Comparison of ENCODE assay signal across 23 mouse cellular contexts in the genomic region with DNA sequence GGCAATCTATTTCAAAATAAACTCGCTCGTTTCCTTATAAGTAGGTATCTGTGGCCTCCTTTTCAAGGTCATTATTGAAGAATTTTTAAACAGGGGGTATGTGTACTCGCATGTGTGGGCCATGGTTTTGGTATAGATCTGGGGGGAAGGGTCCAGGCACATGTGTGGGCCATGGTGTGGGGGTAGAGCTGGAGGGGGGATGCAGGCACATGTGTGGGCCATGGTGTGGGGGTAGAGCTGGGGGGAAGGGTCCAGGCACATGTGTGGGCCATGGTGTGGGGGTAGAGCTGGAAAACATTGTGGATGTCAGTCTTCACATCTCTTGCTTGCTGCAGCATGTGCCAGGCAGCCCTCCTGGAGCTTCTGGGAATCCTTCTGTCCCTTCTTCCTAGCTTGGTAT. TPM values are rescaled to one million over a fixed set of nuclear protein-coding genes. Genes with fewer than 3 reads are reported as not detected.
DNase-seq lines count a peak whose midpoint lies in the region; ATAC-seq and TF ChIP-seq lines count a peak whose summit lies in the region.
"Had no signal": no experiment of that assay in that cellular context is flagged by ENCODE, and none has a peak within 500 bp of the region (broad histone marks: within the 10 kb centered on the region; RNA-seq: fewer than 3 reads in every experiment).

No protein-coding gene starts in this region.

- peaks cover 14% of the 10 kb centered on the region; the same call in 1 of the 2 replicates for H3K4me1 ChIP-seq in embryonic facial prominence, embryonic 13.5 days
- peaks cover 10% of the 10 kb centered on the region; the same call in 1 of the 2 replicates for H3K4me1 ChIP-seq in embryonic facial prominence, embryonic 10.5 days
- no peaks in the 10 kb centered on the region for H3K4me1 ChIP-seq in hindbrain, postnatal 0 days (ENCODE audit: insufficient read depth, low read length)
- H3K4me1 ChIP-seq in hindbrain, embryonic 12.5 days, result no peaks in the 10 kb centered on the region
- no peaks in the 10 kb centered on the region for H3K4me1 ChIP-seq in lung, embryonic 15.5 days
- H3K4me1 ChIP-seq in neural tube, embryonic 13.5 days (replicated peaks), result no peaks in the 10 kb centered on the region
- no peaks in the 10 kb centered on the region for H3K4me1 ChIP-seq in neural tube, embryonic 15.5 days

- H3K36me3 ChIP-seq in embryonic facial prominence, embryonic 13.5 days, result peaks cover 13% of the 10 kb centered on the region
- peaks cover 14% of the 10 kb centered on the region for H3K36me3 ChIP-seq in embryonic facial prominence, embryonic 10.5 days (replicated peaks)
- no peaks in the 10 kb centered on the region for H3K36me3 ChIP-seq in hindbrain, postnatal 0 days (ENCODE audit: insufficient read depth, low read length)
- H3K36me3 ChIP-seq in hindbrain, embryonic 12.5 days, result peaks cover 16% of the 10 kb centered on the region
- no peaks in the 10 kb centered on the region for H3K36me3 ChIP-seq in lung, embryonic 15.5 days
- H3K36me3 ChIP-seq in neural tube, embryonic 13.5 days, result peaks cover 14% of the 10 kb centered on the region
- peaks cover 9% of the 10 kb centered on the region for H3K36me3 ChIP-seq in neural tube, embryonic 15.5 days
- H3K36me3 ChIP-seq: forebrain, embryonic 15.5 days; heart, embryonic 15.5 days had no signal

- 79% methylated on average over 3 of the region's 3 CpGs for WGBS in embryonic facial prominence, embryonic 13.5 days
- 89% methylated on average over 3 of the region's 3 CpGs for WGBS in embryonic facial prominence, embryonic 10.5 days
- 90% methylated on average over 3 of the region's 3 CpGs for WGBS in hindbrain, postnatal 0 days
- WGBS in hindbrain, embryonic 12.5 days, result 89% methylated on average over 3 of the region's 3 CpGs
- 66% methylated on average over 3 of the region's 3 CpGs for WGBS in lung, embryonic 15.5 days
- WGBS in neural tube, embryonic 13.5 days, result 88% methylated on average over 3 of the region's 3 CpGs
- WGBS in neural tube, embryonic 15.5 days, result 91% methylated on average over 3 of the region's 3 CpGs

- ATAC-seq in embryonic facial prominence, embryonic 13.5 days (ENCODE audit: insufficient number of reproducible peaks, insufficient read depth, low FRiP score, low TSS enrichment, low read depth), result 0 out of 2 replicates have a peak, but pooled peaks have one; percentile 52
- ATAC-seq in hindbrain, postnatal 0 days, result 0 out of 2 replicates have a peak, but pooled peaks have one; percentile 35
- ATAC-seq in hindbrain, embryonic 12.5 days (ENCODE audit: low FRiP score), result no peak
- 0 out of 2 replicates have a peak, but pooled peaks have one; percentile 42 for ATAC-seq in lung, embryonic 15.5 days (ENCODE audit: borderline replicate concordance, extremely low read depth, low FRiP score, low TSS enrichment)
- ATAC-seq in neural tube, embryonic 13.5 days (ENCODE audit: low read depth), result no peak
- ATAC-seq in neural tube, embryonic 15.5 days (ENCODE audit: low FRiP score), result no peak
- ATAC-seq: CD4-positive, CD25-positive, alpha-beta regulatory T cell, adult 4 months; forebrain, embryonic 15.5 days had no signal

- no peak for TF ChIP-seq CTCF in hindbrain, postnatal 0 days (IDR thresholded peaks at IDR 0.05; ENCODE audit: low read depth)

- DNase-seq in embryonic facial prominence, embryonic 10.5 days (ENCODE audit: low spot score), result no peak
- no peak for DNase-seq in hindbrain, postnatal 0 days (ENCODE audit: low spot score)
- DNase-seq in lung, postnatal 25 days (ENCODE audit: low spot score), result no peak
- DNase-seq: adrenal gland, adult 8-10 months; adrenal gland, postnatal 36 days; B cell, adult 2 months; cerebellum, adult 2 months; cerebellum, postnatal 10 days; gastrocnemius, postnatal 10 days; heart, adult 2 months; heart, postnatal 14 days had no signal

- H3K27me3 ChIP-seq in embryonic facial prominence, embryonic 13.5 days, result no peaks in the 10 kb centered on the region
- no peaks in the 10 kb centered on the region for H3K27me3 ChIP-seq in embryonic facial prominence, embryonic 10.5 days (replicated peaks; ENCODE audit: low read depth, poor library complexity, severe bottlenecking)
- H3K27me3 ChIP-seq in hindbrain, postnatal 0 days (ENCODE audit: insufficient read depth, low read length), result no peaks in the 10 kb centered on the region
- H3K27me3 ChIP-seq in hindbrain, embryonic 12.5 days, result no peaks in the 10 kb centered on the region
- no peaks in the 10 kb centered on the region for H3K27me3 ChIP-seq in lung, embryonic 15.5 days
- H3K27me3 ChIP-seq in neural tube, embryonic 13.5 days, result no peaks in the 10 kb centered on the region
- no peaks in the 10 kb centered on the region for H3K27me3 ChIP-seq in neural tube, embryonic 15.5 days (replicated peaks)
- H3K27me3 ChIP-seq: forebrain, embryonic 15.5 days; heart, embryonic 15.5 days had no signal

- no peak overlapping the region for H3K4me3 ChIP-seq in embryonic facial prominence, embryonic 13.5 days
- no peak overlapping the region for H3K4me3 ChIP-seq in embryonic facial prominence, embryonic 10.5 days
- H3K4me3 ChIP-seq in hindbrain, postnatal 0 days (ENCODE audit: low read length), result no peak overlapping the region
- no peak overlapping the region for H3K4me3 ChIP-seq in hindbrain, embryonic 12.5 days
- H3K4me3 ChIP-seq in lung, embryonic 15.5 days, result no peak overlapping the region
- H3K4me3 ChIP-seq in neural tube, embryonic 13.5 days, result no peak overlapping the region
- H3K4me3 ChIP-seq in neural tube, embryonic 15.5 days (replicated peaks), result no peak overlapping the region
- H3K4me3 ChIP-seq: forebrain, embryonic 15.5 days; heart, adult 2 months; heart, embryonic 15.5 days had no signal

- H3K27ac ChIP-seq in embryonic facial prominence, embryonic 13.5 days, result no peak overlapping the region
- no peak overlapping the region for H3K27ac ChIP-seq in embryonic facial prominence, embryonic 10.5 days (replicated peaks)
- no peak overlapping the region for H3K27ac ChIP-seq in hindbrain, postnatal 0 days
- no peak overlapping the region for H3K27ac ChIP-seq in hindbrain, embryonic 12.5 days
- H3K27ac ChIP-seq in lung, embryonic 15.5 days, result no peak overlapping the region
- 0 out of 2 replicates have a peak overlapping the region, but pooled peaks have one; percentile 23 for H3K27ac ChIP-seq in neural tube, embryonic 13.5 days (replicated peaks)
- no peak overlapping the region for H3K27ac ChIP-seq in neural tube, embryonic 15.5 days (replicated peaks)
- H3K27ac ChIP-seq: forebrain, embryonic 15.5 days; heart, adult 2 months; heart, embryonic 15.5 days had no signal

- H3K9ac ChIP-seq in embryonic facial prominence, embryonic 13.5 days, result no peak overlapping the region
- H3K9ac ChIP-seq in hindbrain, postnatal 0 days (replicated peaks; ENCODE audit: low read length), result no peak overlapping the region
- H3K9ac ChIP-seq in hindbrain, embryonic 12.5 days, result no peak overlapping the region
- H3K9ac ChIP-seq in lung, embryonic 15.5 days, result no peak overlapping the region
- no peak overlapping the region for H3K9ac ChIP-seq in neural tube, embryonic 13.5 days
- H3K9ac ChIP-seq in neural tube, embryonic 15.5 days (replicated peaks), result no peak overlapping the region
- H3K9ac ChIP-seq: forebrain, embryonic 15.5 days; heart, embryonic 15.5 days had no signal

- no peaks in the 10 kb centered on the region for H3K9me3 ChIP-seq in embryonic facial prominence, embryonic 13.5 days
- H3K9me3 ChIP-seq in embryonic facial prominence, embryonic 10.5 days, result no peaks in the 10 kb centered on the region
- no peaks in the 10 kb centered on the region for H3K9me3 ChIP-seq in hindbrain, postnatal 0 days (ENCODE audit: low read length)
- no peaks in the 10 kb centered on the region for H3K9me3 ChIP-seq in hindbrain, embryonic 12.5 days (replicated peaks)
- H3K9me3 ChIP-seq in lung, embryonic 15.5 days, result no peaks in the 10 kb centered on the region
- no peaks in the 10 kb centered on the region for H3K9me3 ChIP-seq in neural tube, embryonic 13.5 days
- H3K9me3 ChIP-seq in neural tube, embryonic 15.5 days (replicated peaks), result no peaks in the 10 kb centered on the region
- H3K9me3 ChIP-seq: forebrain, embryonic 15.5 days; G1E; heart, embryonic 15.5 days had no signal

- H3K4me2 ChIP-seq in embryonic facial prominence, embryonic 13.5 days, result no peak overlapping the region
- H3K4me2 ChIP-seq in hindbrain, postnatal 0 days (ENCODE audit: low read depth, low read length), result no peak overlapping the region
- no peak overlapping the region for H3K4me2 ChIP-seq in hindbrain, embryonic 12.5 days (replicated peaks)
- no peak overlapping the region for H3K4me2 ChIP-seq in lung, embryonic 15.5 days
- H3K4me2 ChIP-seq in neural tube, embryonic 13.5 days, result no peak overlapping the region
- no peak overlapping the region for H3K4me2 ChIP-seq in neural tube, embryonic 15.5 days
- H3K4me2 ChIP-seq: forebrain, embryonic 15.5 days; heart, embryonic 11.5 days; heart, embryonic 15.5 days had no signal

RNA-seq across cellular contexts. Expression of a gene that starts 47.3 kb away (rescaled TPM):
- polyA plus RNA-seq in embryonic facial prominence, embryonic 13.5 days (2015; fragmentation: Nextera tagmentation; extraction: Ambion mirVana), result 0.39 and 0.49 TPM in 2 replicates
- 0.21 and 0.46 TPM in 2 replicates for polyA plus RNA-seq in embryonic facial prominence, embryonic 10.5 days (2016; fragmentation: Nextera tagmentation; extraction: Ambion mirVana)
- total RNA-seq in hindbrain, postnatal 0 days (2014; rRNA removed), result 318 and 326 TPM in 2 replicates
- polyA plus RNA-seq in hindbrain, postnatal 0 days (2015; fragmentation: Nextera tagmentation; extraction: Ambion mirVana), result 46.4 TPM in 2 replicates
- polyA plus RNA-seq in hindbrain, embryonic 12.5 days (2016; fragmentation: Nextera tagmentation; extraction: Ambion mirVana), result 13.7 and 15.3 TPM in 2 replicates
- polyA plus RNA-seq in lung, embryonic 15.5 days (2015; fragmentation: Nextera tagmentation; extraction: Ambion mirVana), result 0.17 TPM in 1 of 2 replicates, not detected in the other
- 26.2 and 34.3 TPM in 2 replicates for polyA plus RNA-seq in neural tube, embryonic 13.5 days (2015; fragmentation: Nextera tagmentation; extraction: Ambion mirVana)
- 31.2 and 42.9 TPM in 2 replicates for polyA plus RNA-seq in neural tube, embryonic 15.5 days (2015; fragmentation: Nextera tagmentation; extraction: Ambion mirVana)
- total RNA-seq: G1E; heart, adult 2 months; heart, postnatal 14 days; hematopoietic stem cell, adult 5-6 weeks had no signal
- polyA plus RNA-seq: CD4-positive, CD25-positive, alpha-beta regulatory T cell, adult 4 months; G1E; gonadal fat pad, adult 2 months; heart, embryonic 15.5 days had no signal

Comparison
In these comparisons a context has a peak if more than half of its experiments do, and no peak if none do; other contexts are left out.
1. ATAC-seq: peak in embryonic facial prominence, embryonic 13.5 days (single experiment), hindbrain, postnatal 0 days (single experiment) and lung, embryonic 15.5 days (single experiment); none in hindbrain, embryonic 12.5 days (single experiment), neural tube, embryonic 13.5 days (single experiment) and neural tube, embryonic 15.5 days (single experiment).